Mouse (Mus musculus) heart, postnatal 25 days (tissue): Measurements from ENCODE around the gene Prex1. TPM values are rescaled to one million over a fixed set of nuclear protein-coding genes. Genes with fewer than 3 reads are reported as not detected.

ENCODE experiments used
- DNase-seq: peaks from one replicate; pipeline ENCODE4 v3.0.0; 2022; ENCODE audit warnings: low spot score
- intact Hi-C: fragments of 180-260 bp; cut with DNase I; formaldehyde crosslinking; loops from one replicate; pipeline ENCODE4 v1.15.1; 2025
- total RNA-seq, 2 experiments: library from RNA; stranded (reverse); gene quantifications; 2 replicates each; pipeline ENCODE4 v1.2.3; 2021

Gene Prex1
- total RNA-seq, 2 experiments from 2014 or later = 5.9 to 6.6 TPM

GRCm38 (mm10) chr2:166728261-166728680 lies 14.6 kb upstream of the Prex1 start:
- DNase-seq = no peak
- intact Hi-C loops = no loop called here

- intact Hi-C loops = no loop called here
- DNase-seq = no peak
Observed at GRCm38 (mm10) chr2:166727790-166728189, 14.2 kb upstream of the Prex1 start.

GRCm38 (mm10) chr2:166726891-166727290 lies 13.3 kb upstream of the Prex1 start:
- no peak for DNase-seq
- intact Hi-C loops = no loop called here

- intact Hi-C loops = no loop called here
- DNase-seq = no peak
Observed at GRCm38 (mm10) chr2:166720416-166720815, 6.8 kb upstream of the Prex1 start.

GRCm38 (mm10) chr2:166719930-166720305 lies 6.3 kb upstream of the Prex1 start:
- DNase-seq = no peak
- intact Hi-C loops = no loop called here

GRCm38 (mm10) chr2:166719301-166719929 lies 5.8 kb upstream of the Prex1 start:
- intact Hi-C loops = no loop called here
- DNase-seq = no peak

DNA sequence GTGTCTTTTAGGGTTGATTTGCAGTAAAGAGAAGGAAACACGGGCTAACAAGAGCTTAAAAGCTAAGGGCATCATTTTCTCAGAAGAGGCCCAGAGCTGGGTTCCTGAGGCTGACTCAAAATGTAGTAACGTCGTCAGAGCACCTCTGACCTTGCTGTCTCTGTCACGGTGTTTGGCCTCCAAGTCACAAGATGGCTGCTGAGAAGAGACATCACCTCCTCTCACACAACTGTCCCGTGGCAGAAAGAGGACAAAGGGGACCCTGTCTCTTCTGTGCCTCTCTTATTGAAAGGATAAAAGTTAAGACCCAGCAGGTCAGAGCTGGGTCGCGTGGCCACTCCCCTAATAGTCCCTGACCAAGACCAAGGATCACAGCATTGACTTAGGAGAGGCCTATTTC lies 2.4 kb upstream of the Prex1 start:
- intact Hi-C loops = no loop called here
- no peak for DNase-seq

DNA sequence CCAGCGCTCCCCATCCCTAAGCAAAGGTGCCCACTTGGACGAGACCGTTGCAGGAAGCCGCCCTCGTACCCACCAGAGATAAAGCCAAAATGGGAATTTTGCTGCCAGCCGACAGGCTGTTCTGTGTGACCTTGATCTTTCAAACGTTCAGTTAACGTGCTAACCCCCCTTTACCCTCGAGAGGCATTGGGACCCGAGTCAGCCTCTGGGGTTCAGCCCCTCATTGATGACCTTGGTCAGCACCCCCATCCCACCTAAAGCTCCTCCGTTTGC lies 731 bp upstream of the Prex1 start:
- intact Hi-C loops = loop anchor here (5.0 kb wide), 2 partner anchors 63 to 107 kb away; no protein-coding TSS in a partner anchor
- DNase-seq = no peak

- DNase-seq = no peak
- intact Hi-C loops = loop anchor here (5.0 kb wide), 2 partner anchors 64 to 106 kb away; no protein-coding TSS in a partner anchor
Observed at GRCm38 (mm10) chr2:166712801-166713689, 587 bp downstream of the Prex1 start.

DNA sequence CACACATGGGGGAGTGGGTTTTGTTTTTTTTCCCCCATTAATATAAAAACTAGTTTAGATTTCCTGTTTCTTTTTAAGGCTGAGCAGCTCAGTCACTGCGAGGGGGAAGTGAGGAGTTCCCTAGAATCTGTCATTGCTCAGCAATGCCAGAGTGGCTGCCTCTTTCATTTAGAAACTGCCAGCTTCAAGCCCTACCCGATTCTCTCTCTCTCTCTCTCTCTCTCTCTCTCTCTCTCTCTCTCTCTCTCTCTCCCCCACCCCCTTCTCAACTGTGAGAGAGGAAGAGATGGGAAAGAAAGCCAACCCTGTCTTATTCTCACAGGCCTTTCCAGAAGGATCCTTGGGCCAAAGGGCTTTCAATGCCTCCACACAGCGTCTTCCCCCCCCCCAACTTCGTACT lies 1.3 kb downstream of the Prex1 start:
- no peak for DNase-seq
- intact Hi-C loops = loop anchor here (5.0 kb wide), 2 partner anchors 65 to 105 kb away; no protein-coding TSS in a partner anchor

GRCm38 (mm10) chr2:166711681-166712132 lies 1.9 kb downstream of the Prex1 start:
- no peak for DNase-seq
- intact Hi-C loops = loop anchor here (2.0 to 5.0 kb wide), 3 partner anchors 66 to 119 kb away; no protein-coding TSS in a partner anchor

GRCm38 (mm10) chr2:166709883-166710282 lies 3.7 kb downstream of the Prex1 start:
- intact Hi-C loops = loop anchor here (2.0 to 5.0 kb wide), 3 partner anchors 67 to 117 kb away; no protein-coding TSS in a partner anchor
- DNase-seq = no peak

- intact Hi-C loops = no loop called here
- DNase-seq = no peak
Observed at GRCm38 (mm10) chr2:166708304-166708703, 5.3 kb downstream of the Prex1 start.

GRCm38 (mm10) chr2:166706526-166706925 lies 7.1 kb downstream of the Prex1 start:
- no peak for DNase-seq
- intact Hi-C loops = no loop called here

GRCm38 (mm10) chr2:166703491-166703890 lies 10.1 kb downstream of the Prex1 start:
- intact Hi-C loops = no loop called here

DNA sequence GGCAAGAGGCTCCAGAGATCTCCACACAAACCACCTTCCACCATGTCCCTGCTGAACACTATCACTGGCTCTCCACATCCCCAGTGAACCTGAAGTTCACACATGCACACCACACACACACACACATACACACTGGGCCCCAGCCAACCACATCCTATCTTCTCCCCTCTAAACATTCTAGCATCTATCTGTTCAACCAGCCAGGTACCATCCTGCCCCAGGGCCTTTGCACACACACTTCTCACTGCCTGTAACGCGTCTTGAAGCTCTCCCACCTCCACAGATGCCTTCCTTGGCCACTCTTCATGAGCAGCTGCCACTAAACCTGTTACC lies 11.6 kb downstream of the Prex1 start:
- intact Hi-C loops = no loop called here
- DNase-seq = no peak

More at GRCm38 (mm10) chr2:166703491-166703890, 10.1 kb downstream of the Prex1 start:
- DNase-seq = no peak

- intact Hi-C loops = no loop called here
- no peak for DNase-seq
Observed at GRCm38 (mm10) chr2:166701248-166702112, 12.2 kb downstream of the Prex1 start.

DNA sequence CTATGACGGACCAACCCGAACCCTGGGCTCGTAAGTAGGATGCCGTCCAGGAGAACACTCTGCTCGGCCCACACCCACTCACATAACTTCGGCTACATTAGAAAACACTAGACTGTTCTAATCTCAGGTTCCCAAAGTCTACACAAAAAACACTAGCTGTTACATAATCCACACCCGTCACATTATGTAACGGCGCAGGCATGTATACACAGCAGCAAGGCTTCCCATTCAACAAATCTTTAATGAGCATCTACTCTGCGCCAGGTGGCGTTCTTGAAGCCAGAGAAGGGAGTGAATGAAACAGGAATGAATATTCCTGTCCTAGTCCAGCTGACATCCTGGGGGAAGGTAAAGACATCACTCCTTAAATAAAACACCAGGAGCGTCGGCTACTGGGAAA lies 12.9 kb downstream of the Prex1 start:
- DNase-seq = no peak
- intact Hi-C loops = no loop called here

- no peak for DNase-seq
- intact Hi-C loops = no loop called here
Observed at GRCm38 (mm10) chr2:166700116-166700515, 13.5 kb downstream of the Prex1 start.

GRCm38 (mm10) chr2:166699552-166699951 lies 14.1 kb downstream of the Prex1 start:
- DNase-seq = no peak
- intact Hi-C loops = no loop called here
